Mouse (Mus musculus) urinary bladder, postnatal 10 days (tissue): Measurements from ENCODE around the gene Ucp3.

Source experiments
- DNase-seq: peaks from one replicate; pipeline ENCODE4 v3.0.0; 2022; ENCODE audit warnings: low spot score

The Ucp3 gene

GRCm38 (mm10) chr7:100501027-100501843, 28.4 kb downstream of the Ucp3 start:
- DNase-seq: no peak

GRCm38 (mm10) chr7:100501844-100502373, 29.1 kb downstream of the Ucp3 start:
- no peak for DNase-seq

- no peak for DNase-seq
Observed at GRCm38 (mm10) chr7:100502374-100502922, 29.7 kb downstream of the Ucp3 start.

DNA sequence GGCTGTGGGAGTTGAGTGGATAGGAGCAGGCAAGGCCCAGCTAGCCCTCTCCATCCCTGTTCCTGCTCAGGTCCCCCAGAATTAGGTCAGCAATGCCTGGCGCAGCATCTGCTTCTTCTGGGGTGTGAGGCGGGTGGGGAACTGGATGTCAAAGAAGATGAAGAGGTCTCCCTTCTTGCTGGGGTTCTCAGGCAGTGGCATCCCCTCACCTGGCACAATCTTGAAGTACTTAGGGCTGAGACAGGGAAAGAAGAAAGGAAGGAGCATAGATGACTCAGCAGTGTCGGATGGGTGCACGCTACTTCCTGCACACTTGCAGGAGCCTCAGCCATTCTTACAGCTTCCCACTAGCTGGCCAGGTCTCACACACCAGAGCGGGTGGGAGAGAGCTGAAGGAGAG, 30.3 kb downstream of the Ucp3 start:
- DNase-seq: no peak

DNA sequence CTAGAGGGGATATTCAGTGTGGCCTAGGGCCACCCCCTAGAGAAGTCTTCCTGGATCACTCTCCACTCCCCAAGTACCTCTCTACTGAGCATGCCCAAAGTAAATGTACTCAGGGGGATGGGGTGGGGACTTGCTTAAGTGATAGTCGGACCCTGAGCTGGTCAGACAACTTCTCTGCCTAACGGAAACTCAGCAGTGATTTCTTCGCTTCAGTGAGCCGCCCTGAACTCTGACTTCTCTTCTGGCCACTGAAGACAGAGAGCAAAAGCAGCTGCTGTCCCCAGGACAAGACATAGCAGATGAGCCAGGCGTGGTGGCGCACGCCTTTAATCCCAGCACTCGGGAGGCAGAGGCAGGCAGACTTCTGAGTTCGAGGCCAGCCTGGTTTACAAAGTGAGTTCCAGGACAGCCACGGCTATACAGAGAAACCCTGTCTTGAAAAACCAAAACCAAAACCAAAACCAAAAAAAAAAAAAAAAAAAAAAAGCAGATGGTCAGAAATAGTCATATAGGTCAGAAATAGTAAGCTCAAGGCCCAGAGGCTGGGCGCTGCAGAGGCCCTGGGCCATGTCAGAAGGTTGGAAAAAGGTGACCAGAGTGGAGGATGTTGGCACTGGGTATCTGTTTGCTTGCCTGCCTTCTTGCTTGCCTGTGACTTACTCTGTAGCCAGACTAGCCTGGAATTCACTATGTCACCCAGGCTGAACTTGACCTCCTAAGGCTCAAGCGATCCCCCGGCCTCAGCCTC, 32.1 kb downstream of the Ucp3 start:
- no peak for DNase-seq

DNA sequence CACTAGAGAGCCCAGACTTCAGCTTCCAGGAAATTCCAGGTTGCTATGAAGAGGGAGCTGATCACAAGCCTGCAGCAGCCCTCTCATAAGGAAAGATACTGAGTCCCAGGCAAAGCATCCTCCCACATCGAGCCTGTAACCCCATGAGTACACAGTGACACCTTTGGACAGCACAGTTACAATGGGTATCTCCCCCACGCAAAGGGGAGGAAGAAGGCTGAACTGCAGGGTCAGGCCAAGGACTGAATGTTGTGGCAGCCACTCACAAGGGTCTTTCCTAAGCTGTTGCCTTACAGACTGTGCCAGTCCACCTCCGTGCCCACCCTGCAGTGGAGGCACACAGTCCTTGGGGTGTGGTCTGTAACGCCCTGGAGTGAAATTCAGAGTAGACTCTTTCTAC, 33.7 kb downstream of the Ucp3 start:
- DNase-seq: no peak

DNA sequence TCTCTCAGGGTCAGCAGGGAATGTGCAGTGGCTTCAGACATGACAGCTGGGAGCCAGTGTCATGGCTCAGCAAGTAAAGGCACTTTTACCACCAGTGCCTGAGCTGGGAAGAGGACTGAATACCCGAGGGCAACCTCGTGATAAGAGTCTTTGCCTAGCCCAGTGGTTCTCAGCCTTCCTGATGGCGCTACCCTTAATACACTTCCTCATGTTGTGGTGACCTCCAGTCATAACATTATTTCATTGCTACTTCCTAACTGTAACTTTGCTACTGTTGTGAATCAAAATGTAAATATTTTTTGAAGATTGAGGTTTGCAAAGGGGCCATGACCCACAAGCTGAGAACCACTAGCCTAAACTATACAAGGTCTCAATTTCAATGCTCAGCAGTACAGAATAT, 35.9 kb downstream of the Ucp3 start:
- DNase-seq: no peak

DNA sequence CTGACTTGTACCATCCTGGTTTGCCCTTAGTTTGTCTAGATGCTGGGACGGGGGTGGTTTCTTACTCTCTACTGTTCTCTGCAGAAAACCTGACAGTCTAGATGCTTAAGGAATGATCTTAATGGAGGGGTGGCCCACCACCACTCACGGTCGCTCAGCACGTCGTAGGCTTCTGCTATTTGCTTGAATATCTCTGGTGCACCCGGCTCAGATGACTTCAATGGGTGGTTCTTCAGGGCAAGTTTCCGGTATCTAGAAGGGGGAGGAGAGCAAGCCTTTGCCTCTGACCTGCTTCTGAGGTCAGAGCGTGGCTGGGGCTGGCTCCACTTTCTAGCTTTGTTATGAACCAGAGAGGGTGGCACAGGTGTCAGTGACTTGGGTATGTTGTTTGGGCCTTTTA, 38.8 kb downstream of the Ucp3 start:
- DNase-seq: no peak

DNA sequence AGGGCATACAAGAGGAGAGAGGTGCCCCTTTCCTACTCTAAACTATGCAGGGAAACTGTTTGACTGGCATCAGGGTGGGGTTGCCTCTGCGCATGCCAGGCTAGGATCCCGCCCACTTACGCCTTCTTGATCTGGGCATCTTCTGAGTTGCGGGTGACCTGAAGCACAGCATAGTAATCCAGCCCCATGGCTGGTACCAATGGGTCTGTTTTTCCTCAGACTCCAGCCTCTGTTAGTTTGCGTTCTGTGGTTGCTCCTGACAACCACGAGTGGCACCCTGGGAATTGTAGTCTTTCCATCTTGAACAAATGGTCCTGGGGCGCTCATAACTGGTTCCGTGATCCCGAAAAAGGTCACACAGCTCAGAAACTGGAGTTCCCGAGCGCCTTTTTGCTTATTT, 41.8 kb downstream of the Ucp3 start, which contains the start of gene Dnajb13:
TSS of gene Dnajb13 (minus strand) at position 388 of the 400 bp plus-strand sequence.
- DNase-seq: no peak

- no peak for DNase-seq
Observed at GRCm38 (mm10) chr7:100520204-100520603, 47.4 kb downstream of the Ucp3 start.

DNA sequence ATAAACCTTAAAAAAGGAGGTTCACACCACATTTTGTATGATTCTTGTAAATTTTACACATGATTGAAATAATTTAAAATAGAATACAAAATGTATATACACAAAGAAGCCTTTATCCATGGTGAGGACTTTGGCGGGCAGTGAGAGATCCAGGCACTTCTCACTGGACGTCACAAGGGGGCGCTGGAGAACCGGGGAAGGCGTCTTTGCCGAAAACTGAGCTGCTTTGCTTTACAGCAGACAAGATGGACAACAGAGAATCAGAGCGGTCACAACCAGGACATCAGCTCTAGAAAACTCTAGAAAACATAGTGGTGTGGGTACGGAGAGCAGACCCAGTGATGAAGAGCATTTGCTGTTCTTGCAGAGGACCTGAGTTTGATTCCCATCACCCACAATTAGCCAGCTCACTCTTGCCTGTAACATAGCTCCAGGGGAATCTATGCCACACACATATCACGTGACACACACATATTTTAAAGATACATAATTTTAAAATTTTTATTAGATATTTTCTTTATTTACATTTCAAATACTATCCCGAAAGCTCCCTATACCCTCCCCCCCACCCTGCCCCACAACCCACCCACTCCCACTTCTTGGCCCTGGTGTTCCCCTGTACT, 48.0 kb downstream of the Ucp3 start:
- DNase-seq: peak; percentile 42

GRCm38 (mm10) chr7:100522222-100522621, 49.4 kb downstream of the Ucp3 start:
- DNase-seq: no peak

DNA sequence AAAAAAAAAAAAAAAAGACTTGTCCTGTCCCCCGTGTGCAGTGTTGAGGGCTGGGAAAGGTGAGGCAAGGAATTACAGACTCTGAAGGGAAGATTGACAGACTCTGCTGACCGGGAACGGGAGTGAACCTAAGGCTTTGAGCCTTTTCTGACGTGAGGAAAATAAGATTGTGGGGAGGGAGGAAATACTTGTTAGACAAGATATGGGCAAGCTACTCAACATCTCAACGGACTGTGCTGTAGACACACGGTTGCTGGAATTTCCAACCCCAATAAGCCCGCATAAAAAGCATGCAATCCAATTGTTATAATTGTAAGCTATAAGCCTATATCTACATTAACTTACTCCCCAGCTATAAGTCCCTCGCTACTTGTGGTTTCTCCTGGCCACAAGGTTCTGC, 51.9 kb downstream of the Ucp3 start:
- DNase-seq: no peak

DNA sequence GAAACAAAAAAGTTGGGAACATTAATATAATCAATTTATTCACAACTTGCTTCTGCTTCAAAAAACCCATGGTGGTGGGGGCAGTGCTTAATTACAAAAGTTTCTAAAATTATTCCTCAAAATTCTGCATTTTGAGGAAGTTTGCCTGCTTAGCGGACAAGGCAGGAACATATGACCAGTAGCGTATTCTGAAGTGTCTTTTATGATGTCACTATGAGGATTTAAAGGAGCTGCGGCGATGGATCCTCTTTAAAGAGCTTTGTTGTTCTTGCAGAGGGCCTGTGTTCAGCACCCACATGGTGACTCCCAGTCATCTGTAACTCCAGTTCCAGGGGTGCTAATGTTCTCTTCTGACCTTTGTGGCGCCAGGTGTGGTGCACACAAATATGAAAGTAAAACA, 58.0 kb downstream of the Ucp3 start:
- no peak for DNase-seq

GRCm38 (mm10) chr7:100533503-100533902, 60.7 kb downstream of the Ucp3 start:
- DNase-seq: no peak

DNA sequence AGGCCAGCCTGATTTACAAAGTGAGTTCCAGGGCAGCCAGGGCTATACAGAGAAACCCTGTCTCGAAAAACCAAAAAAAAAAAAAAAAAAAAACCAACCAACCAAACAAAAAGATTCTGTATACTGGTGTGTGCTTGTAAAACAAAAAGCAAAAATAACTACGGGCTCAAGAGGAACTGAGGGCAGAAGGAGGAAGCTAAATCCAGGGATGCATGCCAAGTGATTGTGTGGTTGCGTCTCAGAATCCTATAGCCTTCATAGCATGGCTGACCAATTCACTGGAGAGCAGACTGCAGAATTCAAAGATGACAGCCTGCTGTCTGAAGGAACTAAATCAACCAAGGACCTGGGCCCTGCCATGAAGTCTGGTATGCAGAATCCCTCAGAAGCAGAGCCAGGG, 61.4 kb downstream of the Ucp3 start:
- DNase-seq: no peak

GRCm38 (mm10) chr7:100535831-100536230, 63.0 kb downstream of the Ucp3 start:
- no peak for DNase-seq
